Mouse (Mus musculus) limb, embryonic 13.5 days (tissue): ENCODE data around the gene Hs3st1. TPM values are rescaled to one million over a fixed set of nuclear protein-coding genes. Genes with fewer than 3 reads are reported as not detected.
"Not testable (repeated sequence)": the region's sequence is repeated elsewhere in the genome, so short reads cannot be mapped to it uniquely, and the experiment has no call there.

Experiments used
- ATAC-seq: fragments of 200-750 bp; cut with Nextera tagmentation; 2 replicates; pipeline ENCODE4 v1.8.0; 2017; ENCODE audit warnings: low read depth, moderate number of reproducible peaks, moderate TSS enrichment; ENCODE audit not compliant: low FRiP score
- H3K27ac ChIP-seq: fragments of 300-500 bp; sonication (generic); 2 replicates; pipeline ENCODE4 v1.5.1; 2015; ENCODE audit warnings: inconsistent platforms, mild to moderate bottlenecking, moderate library complexity
- H3K27me3 ChIP-seq: fragments of 300-500 bp; sonication (generic); 2 replicates; pipeline ENCODE4 v1.6.1; 2015; ENCODE audit warnings: mild to moderate bottlenecking, inconsistent platforms
- H3K36me3 ChIP-seq: fragments of 300-500 bp; sonication (generic); 2 replicates; pipeline ENCODE4 v1.6.1; 2015; ENCODE audit warnings: inconsistent platforms, mild to moderate bottlenecking, moderate library complexity
- H3K4me1 ChIP-seq: fragments of 300-500 bp; sonication (generic); 2 replicates; pipeline ENCODE4 v1.6.1; 2015; ENCODE audit warnings: inconsistent platforms
- H3K4me2 ChIP-seq: fragments of 300-500 bp; sonication (generic); replicated peaks from 2 replicates; pipeline ENCODE4 v1.6.1; 2015; ENCODE audit warnings: inconsistent platforms, mild to moderate bottlenecking, moderate library complexity
- H3K4me3 ChIP-seq: fragments of 300-500 bp; sonication (generic); 2 replicates; pipeline ENCODE4 v1.5.1; 2015; ENCODE audit warnings: moderate library complexity, mild to moderate bottlenecking, inconsistent platforms
- H3K9ac ChIP-seq: fragments of 300-500 bp; sonication (generic); 2 replicates; pipeline ENCODE4 v1.6.1; 2015; ENCODE audit warnings: mild to moderate bottlenecking, inconsistent platforms
- H3K9me3 ChIP-seq: fragments of 300-500 bp; sonication (generic); 2 replicates; pipeline ENCODE4 v1.6.1; 2016; ENCODE audit warnings: inconsistent platforms
- WGBS: fragments of 180-500 bp; shearing (Covaris S2); methylation state at CpG from one replicate; pipeline ENCODE4 v1.1.7; 2015; 5-methylcytosine and 5-hydroxymethylcytosine counted together
- polyA plus RNA-seq: library from polyadenylated mRNA; unstranded; fragments of >200 nt; fragmentation: Nextera tagmentation; extraction: Ambion mirVana; gene quantifications from 2 replicates; pipeline ENCODE4 v1.2.1, GENCODE M21; 2015

Gene Hs3st1
- polyA plus RNA-seq, result 16.9 and 17.3 TPM in 2 replicates

DNA sequence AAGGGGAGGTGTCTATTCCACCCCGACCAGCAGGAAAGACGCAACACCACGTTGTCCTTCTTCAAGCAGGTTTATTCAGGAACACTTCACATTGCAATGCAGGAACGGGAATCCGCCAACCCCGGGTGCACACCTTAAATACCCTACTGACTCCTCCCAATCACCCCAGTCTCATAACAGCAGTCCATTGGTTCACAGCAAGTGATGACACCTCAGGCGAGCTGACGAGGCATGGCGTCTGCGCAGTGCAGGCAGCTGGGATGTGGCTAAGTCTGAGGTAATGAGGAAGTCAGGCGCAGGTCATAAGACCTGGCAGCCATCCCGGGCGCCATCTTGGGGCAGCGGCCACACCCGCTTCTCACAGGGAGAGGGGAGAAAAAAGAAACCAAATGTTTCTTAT is at the start of gene Hs3st1:
TSS of gene Hs3st1 (minus strand) at position 101 of the 400 bp plus-strand sequence.
- H3K27ac ChIP-seq, H3K36me3 ChIP-seq, H3K4me1 ChIP-seq, H3K4me3 ChIP-seq, H3K27me3 ChIP-seq, ATAC-seq, H3K4me2 ChIP-seq, H3K9me3 ChIP-seq, H3K9ac ChIP-seq: not testable (repeated sequence)
- WGBS, result 90% methylated on average over 15 of the region's 15 CpGs

DNA sequence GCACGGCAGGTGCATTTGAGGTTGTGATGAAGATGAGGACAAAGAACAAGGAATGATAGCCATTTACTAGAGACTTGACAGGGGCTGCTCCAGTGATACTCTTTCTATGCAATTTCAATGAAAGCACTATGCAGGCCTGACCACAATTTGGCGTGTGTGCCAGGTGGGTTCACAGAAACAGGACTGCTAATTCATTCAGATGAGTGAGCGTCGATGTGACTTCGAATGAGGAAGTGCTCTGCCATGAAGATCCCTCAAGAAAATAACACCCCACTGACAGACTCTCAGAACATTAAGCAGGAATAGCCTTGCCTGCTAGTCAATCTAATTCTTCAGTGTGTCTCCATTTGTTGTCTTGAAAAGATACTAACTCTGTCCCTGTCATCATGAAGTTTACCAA is 49.4 kb upstream of the Hs3st1 start:
- 88% methylated on average over 5 of the region's 5 CpGs for WGBS
- no peaks in the 10 kb centered on the region for H3K36me3 ChIP-seq
- no peak for ATAC-seq
- no peak overlapping the region for H3K4me2 ChIP-seq
- no peaks in the 10 kb centered on the region for H3K27me3 ChIP-seq
- H3K9ac ChIP-seq, result no peak overlapping the region
- no peak overlapping the region for H3K27ac ChIP-seq
- H3K9me3 ChIP-seq, result no peaks in the 10 kb centered on the region
- H3K4me3 ChIP-seq, result no peak overlapping the region
- no peaks in the 10 kb centered on the region for H3K4me1 ChIP-seq

DNA sequence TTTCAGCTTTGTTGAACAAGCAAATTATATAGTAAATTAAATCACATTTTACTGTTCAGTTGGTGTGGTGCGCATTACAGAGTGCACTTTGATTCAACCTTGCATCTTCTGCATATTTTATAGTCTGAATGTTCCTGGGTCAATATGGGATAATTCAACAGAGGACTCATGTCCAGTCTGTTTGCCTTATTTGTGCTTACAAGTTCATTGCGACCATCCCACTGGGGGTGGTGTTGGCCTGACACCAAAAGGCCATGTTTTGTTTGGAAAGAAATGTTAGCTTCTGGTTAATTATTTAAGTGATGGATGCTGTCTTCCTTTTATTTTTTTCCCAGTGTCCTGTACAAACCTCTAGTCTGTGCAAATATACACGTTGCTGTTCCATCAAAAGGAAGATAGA is 48.7 kb upstream of the Hs3st1 start:
- H3K36me3 ChIP-seq, result no peaks in the 10 kb centered on the region
- no peak overlapping the region for H3K4me2 ChIP-seq
- no peak overlapping the region for H3K4me3 ChIP-seq
- WGBS, result 83% methylated on average over 3 of the region's 3 CpGs
- no peak overlapping the region for H3K9ac ChIP-seq
- ATAC-seq, result no peak
- no peaks in the 10 kb centered on the region for H3K4me1 ChIP-seq
- no peak overlapping the region for H3K27ac ChIP-seq
- H3K9me3 ChIP-seq, result no peaks in the 10 kb centered on the region
- no peaks in the 10 kb centered on the region for H3K27me3 ChIP-seq

DNA sequence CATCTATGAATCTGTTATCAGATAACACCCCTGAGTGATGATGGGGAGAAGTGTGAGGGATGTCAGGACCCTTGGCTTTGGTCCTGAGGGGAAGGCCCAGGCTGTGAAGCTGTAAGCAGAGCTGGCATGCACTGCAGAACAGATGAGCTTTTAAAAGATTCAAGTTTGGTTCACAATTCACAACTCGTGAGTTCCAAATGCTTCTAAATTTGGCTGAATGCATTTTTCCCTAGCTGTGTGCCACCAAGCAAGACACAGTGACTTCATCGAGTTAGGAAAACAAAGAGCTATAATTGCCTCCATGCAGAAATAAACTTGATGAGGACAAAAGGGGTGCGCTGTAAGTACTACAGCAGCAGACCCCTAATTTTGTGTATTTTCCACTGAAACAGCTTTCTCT is 48.2 kb upstream of the Hs3st1 start:
- H3K4me1 ChIP-seq, result no peaks in the 10 kb centered on the region
- no peak overlapping the region for H3K27ac ChIP-seq
- WGBS, result 78% methylated on average over 3 of the region's 3 CpGs
- no peak overlapping the region for H3K4me2 ChIP-seq
- H3K9me3 ChIP-seq, result no peaks in the 10 kb centered on the region
- H3K4me3 ChIP-seq, result no peak overlapping the region
- H3K27me3 ChIP-seq, result no peaks in the 10 kb centered on the region
- no peak for ATAC-seq
- no peak overlapping the region for H3K9ac ChIP-seq
- no peaks in the 10 kb centered on the region for H3K36me3 ChIP-seq

DNA sequence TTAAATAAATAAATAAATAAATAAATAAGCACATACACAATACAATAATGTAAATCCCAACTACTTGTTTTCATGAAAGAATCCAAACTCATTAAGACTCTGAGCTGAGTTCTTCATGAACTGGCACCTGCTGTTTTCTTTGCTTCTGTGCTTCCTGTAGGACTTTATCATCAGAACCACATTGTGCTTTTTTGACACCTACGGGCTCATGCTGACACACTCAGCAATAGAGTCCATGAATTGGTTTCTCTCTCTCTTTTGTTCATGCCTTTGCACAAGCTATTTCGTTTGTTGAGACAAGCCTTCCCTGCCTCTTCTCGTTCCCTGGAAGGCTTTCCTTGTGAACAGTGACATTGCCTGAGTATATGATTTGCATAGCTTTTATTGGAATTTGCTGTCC is 46.8 kb upstream of the Hs3st1 start:
- Histone ChIP-seq H3K36me3 (no peaks in the 10 kb centered on the region), H3K27ac (no peak overlapping the region), H3K27me3 (no peaks in the 10 kb centered on the region), H3K9me3 (no peaks in the 10 kb centered on the region), H3K4me2 (no peak overlapping the region), H3K4me1 (no peaks in the 10 kb centered on the region), H3K9ac (no peak overlapping the region), H3K4me3 (no peak overlapping the region)
- 78% methylated on average over 3 of the region's 3 CpGs for WGBS
- no peak for ATAC-seq

DNA sequence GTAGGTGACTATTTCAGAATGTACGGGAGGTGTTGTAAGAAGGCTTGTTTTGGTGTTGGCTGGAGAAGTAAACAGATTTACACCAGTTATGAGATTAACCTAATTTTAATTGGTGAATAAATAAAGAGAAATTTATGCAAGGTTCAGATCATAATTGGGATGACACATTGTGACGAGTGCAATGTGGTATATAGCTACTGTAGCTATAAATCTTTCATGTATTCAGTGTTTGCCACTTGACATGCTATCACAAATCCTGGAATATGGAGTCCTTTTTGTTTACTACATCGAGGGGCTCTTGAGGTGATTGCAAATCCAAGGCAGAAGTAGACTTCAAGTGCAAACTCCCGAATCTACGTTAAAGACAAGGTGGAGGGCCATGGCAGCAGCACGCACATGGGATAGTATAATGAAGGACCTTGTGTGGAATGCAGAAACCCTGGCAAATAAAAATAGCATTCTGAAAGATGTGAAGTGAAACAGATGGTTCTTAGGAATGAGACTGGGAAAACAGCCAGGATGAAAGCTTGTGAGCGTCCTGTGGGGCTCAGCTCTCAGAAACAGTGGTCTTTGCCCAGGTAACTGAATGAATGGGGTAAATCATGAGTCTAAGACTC is 21.9 kb upstream of the Hs3st1 start:
- ATAC-seq, result peak; percentile 80
- no peak overlapping the region for H3K4me3 ChIP-seq
- no peak overlapping the region for H3K4me2 ChIP-seq
- no peaks in the 10 kb centered on the region for H3K4me1 ChIP-seq
- WGBS, result 54% methylated on average over 7 of the region's 7 CpGs
- no peak overlapping the region for H3K9ac ChIP-seq
- no peaks in the 10 kb centered on the region for H3K36me3 ChIP-seq
- no peaks in the 10 kb centered on the region for H3K27me3 ChIP-seq
- H3K9me3 ChIP-seq, result no peaks in the 10 kb centered on the region
- no peak overlapping the region for H3K27ac ChIP-seq

DNA sequence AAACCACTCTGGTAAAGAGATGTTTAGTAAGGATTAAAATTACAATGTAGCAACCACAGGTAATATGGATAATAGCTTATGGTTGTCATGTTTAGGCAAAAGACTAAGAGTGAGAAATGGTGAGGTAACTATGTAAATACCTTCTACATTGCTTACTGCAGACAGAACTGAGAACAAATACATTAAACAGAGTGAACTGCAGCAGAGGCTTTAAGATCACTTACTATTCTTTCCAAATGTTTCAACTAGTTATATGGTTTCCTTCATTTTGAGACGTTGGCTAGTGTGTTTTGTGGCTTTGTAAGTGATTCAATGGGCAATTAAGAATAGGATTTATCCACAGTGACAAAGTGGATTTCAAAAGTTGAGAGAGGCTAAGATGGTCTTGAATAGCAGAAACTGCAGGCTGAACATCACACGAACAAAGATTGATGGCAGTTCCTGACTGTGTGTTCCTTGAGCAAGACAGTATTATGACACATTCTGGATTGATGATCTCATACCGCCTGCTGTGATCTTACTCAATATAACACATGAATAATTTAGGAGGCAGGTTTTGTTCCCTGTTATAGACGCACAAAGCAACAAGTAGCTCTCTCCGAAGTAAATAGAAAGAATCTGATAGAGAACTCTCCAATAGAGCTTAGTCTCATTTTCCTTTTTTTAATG is 16.5 kb upstream of the Hs3st1 start:
- no peaks in the 10 kb centered on the region for H3K27me3 ChIP-seq
- no peak overlapping the region for H3K9ac ChIP-seq
- no peak overlapping the region for H3K27ac ChIP-seq
- no peak overlapping the region for H3K4me2 ChIP-seq
- H3K4me3 ChIP-seq, result no peak overlapping the region
- no peaks in the 10 kb centered on the region for H3K9me3 ChIP-seq
- 72% methylated on average over 5 of the region's 5 CpGs for WGBS
- H3K36me3 ChIP-seq, result no peaks in the 10 kb centered on the region
- ATAC-seq, result no peak
- H3K4me1 ChIP-seq, result no peaks in the 10 kb centered on the region

DNA sequence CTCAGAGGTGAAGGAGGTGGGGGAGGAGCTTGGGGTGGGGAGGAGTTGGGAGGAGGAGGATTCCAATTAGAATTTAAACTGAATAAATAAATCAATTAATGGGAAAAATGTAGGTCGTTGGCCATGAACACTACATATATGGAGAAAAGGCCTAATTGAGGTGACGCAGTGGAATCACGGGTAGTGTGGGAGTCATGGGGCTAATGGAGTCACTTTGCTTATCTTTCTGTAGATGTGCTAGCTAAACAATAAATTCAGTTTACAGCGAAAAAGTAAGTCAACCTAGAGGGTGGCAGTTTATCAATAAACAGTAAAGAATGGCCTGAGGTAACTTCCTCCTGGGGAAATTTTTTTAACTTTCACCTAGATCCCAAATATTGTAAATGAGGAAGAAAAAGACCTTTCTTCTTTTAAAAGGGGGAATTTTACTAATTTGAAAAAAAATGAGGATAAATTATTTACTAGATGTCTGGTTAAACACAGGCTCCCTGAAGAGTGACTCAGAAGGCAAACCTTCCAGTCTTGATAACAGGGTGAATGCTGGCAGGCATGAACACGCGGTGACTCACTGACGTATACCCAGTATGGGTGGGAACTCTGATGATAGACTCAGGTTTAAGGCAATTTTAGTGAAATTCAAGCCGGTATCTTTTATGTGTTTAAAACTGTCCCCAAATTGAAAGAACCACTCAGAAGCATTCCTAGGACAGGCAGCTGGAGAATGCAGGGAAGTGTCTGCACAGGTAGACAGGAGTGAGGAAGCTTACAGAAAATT is 6.6 kb upstream of the Hs3st1 start:
- Histone ChIP-seq H3K9ac (no peak overlapping the region), H3K4me3 (no peak overlapping the region), H3K27ac (no peak overlapping the region), H3K9me3 (no peaks in the 10 kb centered on the region), H3K4me2 (no peak overlapping the region), H3K27me3 (no peaks in the 10 kb centered on the region), H3K4me1 (no peaks in the 10 kb centered on the region), H3K36me3 (no peaks in the 10 kb centered on the region)
- WGBS, result 84% methylated on average over 8 of the region's 8 CpGs
- no peak for ATAC-seq

DNA sequence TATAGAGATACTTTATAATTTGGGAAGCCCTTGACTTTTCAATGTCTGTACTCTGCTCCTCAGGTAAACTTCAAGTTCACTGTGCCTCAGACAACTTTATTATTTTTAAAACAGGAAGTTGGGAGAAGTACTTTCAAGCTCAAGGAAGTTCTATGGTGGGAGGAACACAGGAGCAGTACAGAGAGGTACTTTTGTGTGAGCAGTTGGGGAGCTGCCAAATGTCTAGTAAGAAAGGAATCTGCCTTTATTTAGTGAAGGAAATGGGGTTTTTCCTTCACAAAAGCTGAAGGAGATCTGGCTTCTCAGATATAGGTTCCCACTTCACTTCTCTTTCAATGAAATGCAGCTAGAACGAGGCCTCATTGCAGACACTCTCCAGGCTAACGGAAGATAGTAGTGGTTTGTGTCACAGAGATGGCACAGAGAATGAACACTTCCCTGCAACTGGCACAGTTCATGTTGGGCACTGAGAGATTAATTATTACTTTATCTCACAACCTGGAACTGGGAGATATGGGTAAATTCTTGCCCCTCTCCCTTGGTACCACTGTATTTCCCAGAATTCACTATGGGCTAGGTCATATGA is 3.7 kb upstream of the Hs3st1 start:
- ATAC-seq, result no peak
- Histone ChIP-seq H3K9ac (no peak overlapping the region), H3K4me3 (no peak overlapping the region), H3K36me3 (no peaks in the 10 kb centered on the region), H3K9me3 (no peaks in the 10 kb centered on the region), H3K27ac (no peak overlapping the region), H3K4me2 (no peak overlapping the region), H3K4me1 (no peaks in the 10 kb centered on the region), H3K27me3 (no peaks in the 10 kb centered on the region)
- WGBS, result 73% methylated on average over 2 of the region's 2 CpGs

DNA sequence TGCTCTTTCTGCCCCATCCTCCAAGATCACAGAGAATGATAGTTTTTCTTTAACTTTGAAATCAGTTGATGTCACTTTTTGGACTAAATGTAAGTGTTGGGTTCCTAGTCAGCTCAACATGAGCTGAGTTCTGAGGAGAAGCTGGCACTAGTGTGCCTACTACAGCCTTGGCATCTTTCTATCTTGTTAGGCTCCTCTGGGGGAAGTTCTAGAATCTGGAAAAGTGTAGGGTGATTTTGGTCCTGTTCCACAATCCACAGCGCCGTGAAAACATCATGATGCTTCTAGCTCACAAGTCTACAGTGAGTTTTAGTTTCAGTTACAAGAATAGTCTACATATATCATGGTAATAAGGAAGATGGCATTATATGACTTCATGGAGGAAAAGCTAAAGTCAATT is 18.4 kb downstream of the Hs3st1 start:
- no peak overlapping the region for H3K27ac ChIP-seq
- 92% methylated on average over 2 of the region's 2 CpGs for WGBS
- no peak overlapping the region for H3K9ac ChIP-seq
- no peaks in the 10 kb centered on the region for H3K4me1 ChIP-seq
- H3K9me3 ChIP-seq, result no peaks in the 10 kb centered on the region
- no peak overlapping the region for H3K4me3 ChIP-seq
- no peak for ATAC-seq
- no peaks in the 10 kb centered on the region for H3K36me3 ChIP-seq
- no peaks in the 10 kb centered on the region for H3K27me3 ChIP-seq
- H3K4me2 ChIP-seq, result no peak overlapping the region

DNA sequence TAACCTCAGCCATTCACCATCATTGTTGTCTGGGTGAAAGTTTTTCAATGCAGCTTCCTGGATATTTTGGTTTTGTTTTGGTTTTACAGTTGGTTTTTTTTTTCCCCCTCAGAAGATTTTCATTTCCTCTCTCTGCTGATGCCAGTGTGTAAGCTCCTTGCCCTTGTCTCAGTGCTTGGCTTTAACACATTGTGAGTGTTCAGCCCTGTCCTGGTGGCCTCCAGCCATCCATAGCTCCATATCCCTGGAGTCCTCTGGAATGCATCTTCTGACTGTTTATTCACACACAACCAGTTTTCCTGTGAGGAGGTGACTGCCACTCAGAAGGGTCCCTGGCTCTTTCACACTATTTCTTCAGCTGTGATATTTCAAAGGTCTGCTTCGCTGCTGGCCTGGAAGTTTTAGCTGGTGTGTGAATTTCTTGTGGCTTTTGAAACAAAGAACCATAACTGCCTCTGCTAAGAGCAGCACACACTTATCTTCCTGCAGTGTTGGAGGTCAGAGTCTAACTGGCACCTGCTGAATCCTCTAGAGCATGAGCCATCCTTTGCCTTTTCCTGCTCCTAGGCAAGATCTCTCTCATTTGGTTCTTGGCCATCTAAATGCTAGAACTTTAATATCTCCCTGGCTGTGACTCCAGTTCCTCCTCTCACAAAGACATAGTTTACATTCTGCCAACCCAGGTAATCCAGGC is 21.4 kb downstream of the Hs3st1 start:
- H3K4me3 ChIP-seq, result no peak overlapping the region
- no peaks in the 10 kb centered on the region for H3K9me3 ChIP-seq
- no peak overlapping the region for H3K9ac ChIP-seq
- 65% methylated on average over 1 of the region's 1 CpGs for WGBS
- H3K27ac ChIP-seq, result no peak overlapping the region
- ATAC-seq, result no peak
- H3K27me3 ChIP-seq, result no peaks in the 10 kb centered on the region
- no peaks in the 10 kb centered on the region for H3K36me3 ChIP-seq
- no peak overlapping the region for H3K4me2 ChIP-seq
- H3K4me1 ChIP-seq, result no peaks in the 10 kb centered on the region
